Mouse (Mus musculus) C2C12 (cell line): ENCODE data around the gene Dgka. TPM values are rescaled to one million over a fixed set of nuclear protein-coding genes. Genes with fewer than 3 reads are reported as not detected.

Experiments used
- H3K27me3 ChIP-seq: one replicate; pipeline ENCODE4 v1.6.1; 2011; ENCODE audit not compliant: control insufficient read depth, insufficient read depth, insufficient read length
- H3K36me3 ChIP-seq: one replicate; pipeline ENCODE4 v1.6.1; 2011; ENCODE audit not compliant: control insufficient read depth, insufficient read depth
- H3K4me3 ChIP-seq: one replicate; pipeline ENCODE4 v1.5.1; 2011; ENCODE audit warnings: mild to moderate bottlenecking, control low read depth; ENCODE audit not compliant: poor library complexity, insufficient read depth, severe bottlenecking
- H3K79me2 ChIP-seq: one replicate; pipeline ENCODE4 v1.6.1; 2011; ENCODE audit not compliant: control insufficient read depth, insufficient read depth
- H3K79me3 ChIP-seq: one replicate; pipeline ENCODE4 v1.6.1; 2011; ENCODE audit warnings: low read depth, control low read depth
- H3ac ChIP-seq: one replicate; pipeline ENCODE3; 2011; ENCODE audit warnings: low read depth; ENCODE audit not compliant: control insufficient read depth, insufficient read length
- CEBPB ChIP-seq: IDR thresholded peaks from one replicate; pipeline ENCODE4 v1.6.1; 2011; ENCODE audit warnings: low read depth, mild to moderate bottlenecking, control low read depth, moderate library complexity
- CTCF ChIP-seq: IDR thresholded peaks from one replicate; pipeline ENCODE4 v1.5.1; 2011; ENCODE audit not compliant: control insufficient read depth, insufficient read depth, insufficient read length
- FOSL1 ChIP-seq: IDR thresholded peaks from one replicate; pipeline ENCODE4 v1.8.0; 2011; ENCODE audit warnings: mild to moderate bottlenecking, low read length; ENCODE audit not compliant: poor library complexity, insufficient read depth, severe bottlenecking
- MAX ChIP-seq: IDR thresholded peaks from one replicate; pipeline ENCODE4 v1.6.1; 2011; ENCODE audit warnings: mild to moderate bottlenecking, control low read depth
- MYOD1 ChIP-seq: IDR thresholded peaks from one replicate; pipeline ENCODE4 v1.6.1; 2011; ENCODE audit warnings: low read depth; ENCODE audit not compliant: control insufficient read depth, insufficient read length
- MYOG ChIP-seq: IDR thresholded peaks from one replicate; pipeline ENCODE4 v1.6.1; 2011; ENCODE audit not compliant: control insufficient read depth, insufficient read length; ENCODE audit errors: extremely low read depth
- USF1 ChIP-seq: IDR thresholded peaks from one replicate; pipeline ENCODE4 v1.6.1; 2011; ENCODE audit warnings: low read depth, mild to moderate bottlenecking, control low read depth, moderate library complexity
- polyA plus RNA-seq: library from polyadenylated mRNA; unstranded; fragments of >200 nt; fragmentation: generic; extraction: Trizol; gene quantifications from one replicate; pipeline ENCODE4 v1.2.1, GENCODE M21; 2012; ENCODE audit warnings: missing spikeins

Dgka gene
- polyA plus RNA-seq, 1 experiment, result 7.3 TPM

DNA sequence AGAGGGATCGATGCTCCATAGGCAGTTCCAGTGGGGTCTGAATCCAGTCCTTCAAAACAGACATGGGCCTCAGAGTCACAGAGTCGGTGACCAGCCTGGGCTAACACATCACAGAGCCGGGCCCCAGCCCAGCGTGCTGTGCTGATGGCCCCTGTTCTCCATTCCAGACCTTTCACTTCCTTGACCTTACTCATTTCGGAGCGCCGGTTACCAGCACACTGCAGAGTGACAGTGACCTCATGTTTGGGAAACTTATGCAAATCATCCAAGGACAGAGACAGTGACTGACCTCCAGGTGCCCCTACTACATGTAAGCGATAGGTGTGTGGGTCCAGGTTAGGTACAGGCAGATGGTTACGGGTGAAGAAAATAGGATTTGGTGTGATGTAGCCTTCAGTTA lies 73.5 kb downstream of the Dgka start:
- no peak overlapping the region for H3K4me3 ChIP-seq
- H3K79me2 ChIP-seq, result no peaks in the 10 kb centered on the region
- no peaks in the 10 kb centered on the region for H3K36me3 ChIP-seq
- H3ac ChIP-seq, result no peak overlapping the region
- H3K27me3 ChIP-seq, result no peaks in the 10 kb centered on the region
- TF ChIP-seq USF1 (no peak), MYOD1 (no peak), FOSL1 (no peak), CEBPB (no peak), MYOG (no peak), MAX (no peak), CTCF (no peak)
- H3K79me3 ChIP-seq, result no peaks in the 10 kb centered on the region

Other genes with a start within 250 kb of the Dgka start
- 16.7 TPM for gene Myl6b, start 246.2 kb downstream of the Dgka start, polyA plus RNA-seq
- 120 TPM for gene Esyt1, start 219.0 kb downstream of the Dgka start, polyA plus RNA-seq
- gene Zc3h10, start 197.1 kb downstream of the Dgka start, polyA plus RNA-seq, result 13.0 TPM
- 13,760 TPM for gene Rpl41, start 195.6 kb downstream of the Dgka start, polyA plus RNA-seq
- gene Pa2g4, start 178.9 kb downstream of the Dgka start, polyA plus RNA-seq, result 232 TPM
- 0.28 TPM for gene Erbb3, start 155.2 kb downstream of the Dgka start, polyA plus RNA-seq
- gene Rps26, start 118.1 kb downstream of the Dgka start, polyA plus RNA-seq, result 2,179 TPM
- 0.05 TPM for gene Ikzf4, start 98.9 kb downstream of the Dgka start, polyA plus RNA-seq
- gene Suox, start 70.8 kb downstream of the Dgka start, polyA plus RNA-seq, result 9.6 TPM
- 27.0 TPM for gene Rab5b, start 48.6 kb downstream of the Dgka start, polyA plus RNA-seq
- 0.16 TPM for gene Pmel, start 40.7 kb downstream of the Dgka start, polyA plus RNA-seq
- 34.7 TPM for gene Cdk2, start 39.8 kb downstream of the Dgka start, polyA plus RNA-seq
- gene Pym1, start 3.0 kb upstream of the Dgka start, polyA plus RNA-seq, result 38.0 TPM
- 1.7 TPM for gene Mmp19, start 46.1 kb upstream of the Dgka start, polyA plus RNA-seq
- gene Dnajc14, start 59.2 kb upstream of the Dgka start, polyA plus RNA-seq, result 31.2 TPM
- gene Tmem198b, start 59.5 kb upstream of the Dgka start, polyA plus RNA-seq, result 15.1 TPM
- gene Sarnp, start 72.5 kb upstream of the Dgka start, polyA plus RNA-seq, result 56.6 TPM
- 41.1 TPM for gene Ormdl2, start 76.8 kb upstream of the Dgka start, polyA plus RNA-seq
- gene Gdf11, start 146.9 kb upstream of the Dgka start, polyA plus RNA-seq, result 17.0 TPM
- gene Cd63, start 156.1 kb upstream of the Dgka start, polyA plus RNA-seq, result 2,043 TPM
- gene Rdh5, start 178.0 kb upstream of the Dgka start, polyA plus RNA-seq, result 12.6 TPM
- 204 TPM for gene Bloc1s1, start 179.2 kb upstream of the Dgka start, polyA plus RNA-seq
- 100 TPM for gene Itga7, start 189.0 kb upstream of the Dgka start, polyA plus RNA-seq
- not detected for gene Mettl7b, start 216.1 kb upstream of the Dgka start, polyA plus RNA-seq
- gene Olfr9, start 244.6 kb upstream of the Dgka start, polyA plus RNA-seq, result not detected